Mouse (Mus musculus) stomach, postnatal 0 days (tissue): ENCODE data around the gene Wnt4.

ENCODE experiments used
- CTCF ChIP-seq: IDR thresholded peaks from 2 replicates; pipeline ENCODE4 v1.5.1; 2016; ENCODE audit warnings: antibody characterized with exemption, low read depth, mild to moderate bottlenecking, moderate library complexity
- EP300 ChIP-seq: optimal IDR thresholded peaks from 2 replicates; pipeline ENCODE3; 2016; ENCODE audit warnings: antibody characterized with exemption

- TF ChIP-seq CTCF: no peak
- peak; percentile 79 for TF ChIP-seq EP300
Observed at GRCm38 (mm10) chr4:137255568-137255967, 21.7 kb upstream of the Wnt4 start.
